Mouse (Mus musculus) monocyte, adult 2 months (primary cell): ENCODE measurements around the gene Dera.

Source experiments
- DNase-seq, 2 experiments: peaks; one replicate each; pipeline ENCODE4 v3.0.0; 2022; ENCODE audit warnings: low spot score in 2 of 2, low read depth in 1 of 2

The Dera gene

DNA sequence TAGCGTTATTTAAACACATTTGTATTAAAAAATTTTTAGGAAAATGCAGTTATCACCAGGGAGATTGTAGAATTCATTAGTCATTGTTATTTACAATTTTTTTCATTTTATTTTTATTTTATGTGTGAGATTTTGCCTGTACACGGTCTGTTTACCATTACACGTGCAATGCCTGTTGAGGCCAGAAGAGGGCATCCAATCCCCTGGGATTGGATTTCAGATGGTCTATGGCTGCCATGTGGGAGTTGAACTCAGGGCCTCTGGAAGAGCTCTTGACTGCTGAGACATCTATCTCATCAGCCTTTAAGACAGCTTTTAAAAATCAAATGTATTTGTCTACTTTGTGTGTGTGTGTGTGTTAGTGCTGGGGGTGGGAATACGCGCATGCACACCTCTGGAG, 2.0 kb downstream of the Dera start:
- DNase-seq, result no peak

DNA sequence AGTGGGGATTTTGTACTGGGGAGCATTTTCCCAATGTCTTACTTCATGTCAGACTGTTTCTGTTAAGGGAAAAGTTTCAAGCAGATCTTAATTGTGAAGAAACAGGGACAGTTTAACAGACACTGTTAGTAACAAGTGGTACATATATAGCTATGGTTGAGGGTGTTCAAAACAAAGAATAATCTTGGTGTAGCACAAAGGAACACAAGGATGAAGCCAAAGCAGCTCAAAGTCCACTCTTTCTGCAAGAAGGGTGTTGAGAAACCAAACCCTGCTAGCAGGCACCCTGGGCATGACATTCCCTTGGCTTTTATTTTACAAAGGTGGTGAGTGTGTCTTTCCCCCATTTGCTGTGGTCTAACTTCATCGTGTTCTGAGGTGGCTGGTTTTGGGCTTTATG, 3.5 kb downstream of the Dera start:
- no peak for DNase-seq

DNA sequence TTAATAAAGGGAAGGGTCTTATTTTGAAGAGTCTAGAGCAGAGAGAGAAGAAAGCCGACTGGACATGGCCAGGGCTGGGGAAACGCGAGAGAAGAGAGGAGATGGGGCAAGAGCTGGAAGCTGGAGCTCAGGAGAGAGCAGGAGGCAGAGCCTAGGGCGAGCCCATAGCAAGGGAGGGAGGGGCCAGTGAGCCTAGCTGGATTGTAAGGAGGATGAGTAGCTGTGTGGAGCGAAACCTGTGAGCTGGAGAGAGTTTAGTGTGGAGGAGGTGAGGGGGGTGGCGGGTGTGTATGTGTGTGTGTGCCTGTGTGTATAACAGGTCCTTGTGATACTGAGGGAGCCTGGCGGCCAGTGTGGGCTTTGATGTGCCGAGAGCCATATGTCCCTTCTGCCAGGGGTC, 5.3 kb downstream of the Dera start:
- DNase-seq, result no peak

DNA sequence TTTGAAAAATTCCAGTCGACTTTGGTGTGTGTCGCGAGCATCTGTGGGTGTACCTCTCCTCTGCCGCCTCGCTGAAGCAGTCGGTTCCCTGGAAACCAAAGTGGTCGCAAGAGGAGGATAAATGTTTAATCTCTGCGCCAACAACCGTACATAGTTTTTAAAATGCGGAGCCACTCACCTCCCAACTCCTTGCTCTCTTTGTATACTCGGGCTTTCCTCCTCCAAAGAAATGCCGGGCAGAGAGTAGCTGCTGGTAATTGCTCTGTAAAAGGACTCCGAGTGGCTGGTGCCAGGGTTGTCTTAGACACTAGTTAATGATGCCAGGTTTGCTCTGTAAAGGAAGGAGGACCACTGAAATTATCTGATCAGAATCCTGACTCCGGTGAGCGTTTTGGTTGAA, 6.6 kb downstream of the Dera start:
- no peak for DNase-seq

DNA sequence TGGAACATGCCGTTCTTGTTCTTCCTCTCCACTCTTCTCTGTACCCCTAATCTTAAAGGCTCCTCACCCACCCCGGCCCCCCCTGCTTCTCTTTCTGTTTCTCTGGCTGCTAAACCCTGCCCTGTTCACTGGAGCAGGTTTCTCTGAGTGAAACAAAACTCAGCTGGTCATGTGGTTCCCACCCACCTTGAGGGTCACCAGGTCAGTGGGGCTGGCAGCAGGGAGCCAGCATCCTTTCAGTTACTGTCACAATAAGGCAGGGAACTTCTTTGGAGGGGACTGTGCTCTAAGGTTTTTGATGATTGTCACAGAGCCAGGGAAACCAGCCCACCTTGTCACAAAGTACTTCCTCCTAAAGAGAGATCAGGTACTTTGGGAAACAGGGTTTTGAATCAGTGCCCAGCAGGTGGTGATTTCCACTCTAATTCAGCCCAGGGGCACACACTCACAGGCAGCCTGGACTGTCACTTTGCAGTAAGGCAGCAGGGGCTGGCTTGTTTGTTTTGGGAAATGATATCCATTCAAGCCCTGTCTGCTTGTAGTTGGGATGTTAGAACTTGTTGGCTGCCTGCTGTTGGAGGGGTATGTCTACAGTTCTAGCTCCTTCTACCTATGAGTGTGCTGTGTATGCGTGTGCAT, 10.3 kb downstream of the Dera start:
- DNase-seq, result no peak

DNA sequence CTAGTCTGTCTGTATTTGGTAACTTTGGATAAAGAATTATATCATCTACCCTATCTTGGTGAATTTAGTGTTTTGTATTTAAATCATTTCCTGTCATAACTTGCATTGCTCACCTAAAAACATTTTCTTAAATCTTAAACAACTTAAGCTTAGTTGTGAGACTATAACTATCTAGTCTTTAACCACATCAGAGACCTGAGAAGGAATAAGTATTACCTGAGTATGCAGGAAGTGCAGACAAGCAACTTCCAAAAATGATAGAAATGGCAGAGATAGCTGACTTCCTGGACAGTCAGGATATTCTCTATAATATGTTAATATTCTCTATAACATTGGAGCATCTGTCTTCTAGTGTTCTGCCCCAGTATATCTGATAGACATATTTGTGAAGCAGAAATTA, 11.8 kb downstream of the Dera start:
- no peak for DNase-seq

DNA sequence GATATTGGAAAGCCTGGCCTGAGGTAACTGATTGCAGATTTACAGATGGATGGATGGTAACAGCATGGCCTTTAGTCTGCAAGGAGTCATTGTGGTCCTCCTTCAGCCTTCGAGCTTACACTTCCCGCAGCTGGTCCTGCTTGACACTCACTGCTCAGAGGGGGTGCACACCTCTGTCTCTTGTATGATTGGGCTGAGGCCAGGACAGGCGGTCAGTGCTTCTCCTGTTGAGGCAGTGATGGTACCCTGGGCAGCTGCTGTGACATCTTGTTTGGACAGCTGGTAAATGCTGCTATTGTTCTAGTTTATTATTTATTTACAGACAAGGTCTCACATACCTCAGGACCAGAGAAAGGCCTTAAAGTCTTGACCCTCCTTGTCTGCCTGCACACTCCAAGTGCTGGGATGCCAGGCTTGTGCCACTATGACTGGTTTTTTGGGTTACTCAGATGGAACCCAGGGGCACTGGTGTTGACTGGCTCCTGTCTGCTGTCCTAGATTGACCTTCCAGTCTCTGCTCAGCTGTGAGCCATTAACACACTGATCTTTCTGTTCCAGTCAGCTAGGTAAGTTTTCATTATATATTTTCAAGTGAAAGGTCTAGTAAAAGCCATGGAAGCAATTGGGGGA, 17.4 kb downstream of the Dera start:
- DNase-seq, result no peak

DNA sequence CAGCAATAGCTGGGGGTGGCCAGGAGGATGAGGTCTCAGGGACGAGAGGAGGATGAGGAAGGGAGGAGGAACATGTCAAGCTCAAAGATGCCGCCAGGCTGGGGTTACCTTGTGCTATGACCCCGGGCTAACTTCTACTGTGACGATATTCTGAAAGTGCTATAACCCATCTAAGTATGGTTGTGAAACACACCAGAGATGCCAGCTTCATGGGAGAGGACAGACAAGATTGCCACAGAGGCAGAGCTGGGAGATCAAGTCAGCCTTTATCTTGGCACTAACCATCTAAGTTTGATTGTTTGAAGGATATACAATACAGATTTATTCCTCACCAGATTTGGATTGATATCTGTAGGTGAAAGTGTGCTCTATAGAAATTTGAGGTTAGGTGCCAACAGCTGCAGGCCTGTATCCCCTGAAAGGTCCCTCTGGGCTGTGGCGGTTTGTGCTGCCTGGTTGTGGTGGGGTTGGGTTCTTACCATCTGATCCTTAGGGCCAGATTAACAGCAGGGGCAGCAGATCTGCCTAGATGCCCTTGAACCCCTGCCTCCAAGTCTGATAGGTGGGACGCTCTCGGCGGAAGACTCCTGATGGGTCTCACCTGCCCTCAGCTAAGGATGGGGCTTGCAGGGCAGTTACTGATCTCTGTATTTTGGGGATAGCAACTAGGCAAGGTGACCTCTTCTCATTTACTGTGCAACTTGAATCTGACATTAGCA, 18.7 kb downstream of the Dera start:
- DNase-seq, result no peak

DNA sequence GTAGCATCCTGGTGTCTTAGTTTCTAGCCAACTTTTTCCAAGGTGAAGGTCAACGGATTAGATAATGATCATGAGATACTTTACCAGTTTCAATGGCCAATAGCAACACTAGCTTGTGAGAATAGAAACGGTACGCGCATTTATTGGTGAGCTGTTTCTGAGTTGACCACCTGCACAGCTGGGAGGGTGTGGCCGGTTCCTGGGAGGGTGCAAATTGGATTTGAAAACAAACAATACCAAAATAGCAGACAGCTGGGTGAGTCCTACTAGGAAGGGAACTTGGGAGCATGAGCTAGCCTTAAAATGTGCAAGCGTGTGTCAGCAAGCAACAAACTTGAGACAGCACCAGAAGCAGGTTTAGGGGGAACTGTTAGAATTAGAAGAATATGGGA, 19.3 kb downstream of the Dera start:
- no peak for DNase-seq

DNA sequence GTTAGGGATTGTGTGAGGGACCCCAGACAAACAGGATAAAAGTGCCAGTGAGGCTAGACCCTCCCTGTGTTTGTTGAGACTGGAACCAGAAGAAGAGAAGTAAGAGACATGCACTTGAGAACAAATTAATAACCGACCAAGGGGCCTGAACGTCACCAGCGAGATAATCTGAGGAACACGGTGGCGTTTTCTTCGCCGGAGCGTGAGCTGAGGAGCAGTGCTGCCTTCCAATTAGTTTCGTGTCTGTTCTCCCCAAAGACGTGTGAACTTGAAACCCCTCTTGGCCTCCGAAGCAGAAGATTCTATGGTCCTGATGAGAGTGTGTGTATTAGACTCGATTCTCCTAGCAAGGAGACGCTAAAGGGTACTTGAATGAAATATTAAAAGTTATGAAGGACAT, 19.8 kb downstream of the Dera start:
- DNase-seq, result no peak

DNA sequence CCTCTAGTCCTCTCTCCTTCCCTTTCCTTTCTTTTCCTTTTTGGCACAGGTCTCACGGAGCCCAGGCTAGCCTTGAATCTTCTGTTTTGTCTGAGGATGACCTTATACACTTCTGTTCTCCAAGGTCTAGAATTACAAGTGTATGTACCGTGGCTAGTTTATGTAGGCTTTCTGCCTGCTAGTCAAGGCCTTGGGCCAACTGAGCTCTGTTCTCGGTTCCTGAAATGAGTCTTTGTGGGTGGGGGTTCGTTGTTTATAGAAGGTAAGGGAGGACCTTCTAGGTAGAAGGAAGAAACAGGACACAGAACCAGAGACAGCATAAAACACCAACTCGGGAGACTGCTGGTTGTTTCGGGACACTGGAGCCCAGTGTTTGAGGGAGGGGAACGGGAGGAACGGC, 20.8 kb downstream of the Dera start:
- no peak for DNase-seq

DNA sequence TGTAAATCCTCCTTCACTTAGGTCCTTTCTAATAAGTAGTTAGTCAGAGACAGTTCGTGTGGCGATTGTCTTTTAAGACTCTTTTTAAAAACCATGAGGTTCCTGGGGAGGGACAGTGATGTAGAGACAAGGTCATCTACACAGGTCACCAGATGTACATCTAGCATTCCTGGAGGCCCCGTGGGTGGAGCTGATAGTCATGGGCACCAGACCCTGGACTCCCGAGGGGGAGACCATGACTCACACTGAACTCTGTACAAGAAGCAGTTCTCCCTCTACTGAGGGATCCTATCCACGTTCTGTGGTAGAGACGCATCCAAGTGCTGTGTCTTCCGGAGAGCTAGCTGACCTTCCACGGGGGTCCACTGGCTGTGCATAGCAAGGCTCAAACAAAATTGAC, 22.6 kb downstream of the Dera start:
- DNase-seq, result no peak

DNA sequence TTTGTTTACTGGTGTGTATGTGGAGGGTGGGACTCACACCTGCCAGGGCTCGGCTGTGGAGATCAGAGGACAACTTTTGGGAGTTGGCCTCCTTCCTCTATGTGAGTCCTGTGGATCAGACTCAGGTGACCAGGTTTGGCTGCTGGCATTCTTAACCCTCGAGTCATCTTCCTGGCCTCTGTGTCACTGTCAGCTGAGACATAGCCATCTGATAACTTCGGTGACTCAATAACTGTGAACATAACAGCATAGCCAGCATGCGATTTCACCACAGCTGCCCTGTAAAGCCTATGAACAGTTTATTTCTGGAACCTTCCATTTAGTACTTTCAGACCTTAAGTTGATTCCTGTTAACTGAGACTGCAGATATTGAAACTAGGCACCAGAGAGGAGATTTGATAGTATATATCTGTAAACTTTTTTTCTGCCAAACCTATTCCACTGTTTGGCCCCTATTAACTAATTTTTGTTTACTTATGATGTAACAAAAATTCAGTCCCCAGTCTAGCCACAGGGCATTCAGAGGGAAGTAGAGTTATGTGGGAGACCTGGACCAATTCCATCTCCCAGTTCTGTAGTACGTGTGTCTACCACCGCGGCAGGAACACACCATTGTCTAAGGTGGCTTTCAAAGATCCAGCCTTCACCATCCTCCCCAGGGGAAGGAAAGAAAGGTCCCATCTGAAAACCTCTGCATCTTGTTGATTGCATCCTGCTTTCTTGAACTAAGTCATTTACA, 29.7 kb downstream of the Dera start:
- no peak for DNase-seq

DNA sequence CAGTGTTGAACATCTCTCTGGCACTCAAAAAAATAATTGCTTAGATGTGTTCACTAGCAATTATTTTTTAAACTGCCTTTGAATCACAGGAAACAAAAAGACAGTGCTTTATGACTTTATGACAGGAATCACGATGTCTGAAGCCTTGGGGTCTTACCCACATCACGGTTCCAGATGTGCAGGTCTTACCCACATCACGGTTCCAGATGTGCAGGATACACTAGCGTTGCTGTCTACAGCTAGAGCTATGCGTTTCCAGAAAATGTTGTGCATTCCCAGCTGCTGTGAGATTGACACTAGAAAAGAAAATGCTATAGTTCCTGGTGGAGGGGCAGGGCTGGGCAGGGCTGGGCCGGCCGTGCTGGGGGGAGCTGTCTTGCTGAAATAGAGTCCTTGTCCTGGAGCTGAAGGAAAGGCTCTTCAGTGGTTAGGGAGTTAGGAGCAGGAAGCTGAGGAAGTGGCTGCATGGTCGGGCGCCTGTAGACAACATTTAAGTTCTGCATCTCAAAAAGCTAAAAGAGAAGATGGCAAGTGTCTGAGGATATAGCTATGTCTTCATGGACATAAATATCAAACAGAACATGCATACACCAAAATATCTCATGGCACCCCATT, 34.7 kb downstream of the Dera start:
- no peak for DNase-seq

DNA sequence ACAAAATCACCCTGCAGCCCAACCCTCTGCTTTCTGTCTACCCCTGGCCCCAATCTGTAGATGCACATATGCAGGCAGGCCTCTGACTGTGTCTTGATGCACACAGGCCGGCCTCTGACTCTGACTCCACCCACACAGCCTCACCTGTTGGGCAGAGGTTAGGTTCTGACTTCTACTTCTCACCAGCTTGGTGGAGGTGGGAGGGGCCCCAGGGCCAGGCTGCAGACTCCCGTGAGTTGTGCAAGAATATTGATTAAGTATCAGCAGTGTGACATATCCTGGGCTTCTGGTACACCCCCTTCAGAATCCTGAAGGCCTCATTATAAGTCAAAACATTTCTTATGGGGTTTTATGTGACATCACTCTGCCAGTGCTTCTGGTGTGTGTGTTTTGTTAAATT, 35.3 kb downstream of the Dera start:
- no peak for DNase-seq

DNA sequence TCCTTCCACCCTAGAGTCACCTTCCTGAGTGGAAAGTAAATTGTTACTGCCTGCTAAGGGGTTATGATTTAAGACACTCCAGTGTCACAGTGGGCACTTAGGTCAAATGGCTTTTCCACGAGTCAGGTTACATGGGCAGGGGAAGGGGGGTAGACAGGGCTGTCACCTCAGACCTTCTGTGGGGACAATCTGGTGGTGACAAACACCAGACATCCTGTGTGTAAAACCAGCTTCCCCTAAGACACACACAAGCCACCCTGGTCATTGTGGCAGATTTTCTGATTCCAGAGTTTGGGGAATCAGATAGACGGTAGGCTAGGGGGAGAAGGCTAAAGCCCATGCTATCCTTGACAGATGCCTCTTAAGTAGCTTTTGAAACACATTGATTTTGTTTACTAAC, 41.1 kb downstream of the Dera start:
- DNase-seq, result no peak

DNA sequence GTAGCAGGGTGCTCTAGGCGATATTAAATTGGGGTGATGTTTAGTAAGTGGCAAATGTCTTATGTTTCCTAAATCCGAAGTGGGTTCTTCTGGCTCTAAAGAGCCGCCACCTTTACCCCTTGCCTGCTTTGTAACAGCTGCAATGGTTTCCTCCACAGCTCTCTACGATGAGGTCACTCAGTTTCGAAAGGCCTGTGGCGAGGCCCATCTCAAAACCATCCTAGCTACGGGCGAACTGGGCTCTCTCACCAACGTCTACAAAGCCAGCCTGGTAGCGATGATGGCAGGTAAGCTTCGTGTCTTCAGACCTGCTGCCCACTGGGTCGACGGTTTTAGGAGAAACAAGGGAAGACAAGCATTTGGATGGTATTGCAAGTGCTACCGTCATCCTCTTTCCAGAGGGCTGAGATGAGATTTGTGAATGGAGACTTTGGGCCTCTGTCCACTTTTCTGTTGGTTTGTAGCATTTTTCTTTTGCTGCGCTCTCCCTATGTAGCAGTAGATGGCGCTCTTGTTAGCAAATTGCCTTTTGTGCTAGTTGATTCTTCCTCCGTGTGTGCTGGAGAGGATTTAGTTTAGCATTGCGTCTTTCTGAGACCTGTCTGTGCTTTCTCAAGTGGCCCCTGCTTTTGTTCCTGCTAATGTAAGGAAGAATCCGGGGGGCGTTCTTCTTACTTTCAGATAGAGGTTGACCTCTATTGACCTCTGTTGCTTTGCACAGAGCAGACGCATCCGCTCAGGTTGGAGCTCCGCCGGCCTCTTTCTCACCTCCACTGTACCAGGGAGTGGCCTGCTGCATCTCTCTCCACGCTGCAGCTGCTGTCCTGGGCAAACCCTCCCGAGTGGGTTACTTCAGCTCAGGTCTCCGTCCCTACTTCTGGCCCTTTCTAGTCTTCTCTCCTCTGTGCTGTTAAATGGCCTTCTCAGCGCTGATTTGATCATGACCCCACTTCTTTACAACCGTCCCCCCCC, 42.5 kb downstream of the Dera start:
- no peak for DNase-seq

DNA sequence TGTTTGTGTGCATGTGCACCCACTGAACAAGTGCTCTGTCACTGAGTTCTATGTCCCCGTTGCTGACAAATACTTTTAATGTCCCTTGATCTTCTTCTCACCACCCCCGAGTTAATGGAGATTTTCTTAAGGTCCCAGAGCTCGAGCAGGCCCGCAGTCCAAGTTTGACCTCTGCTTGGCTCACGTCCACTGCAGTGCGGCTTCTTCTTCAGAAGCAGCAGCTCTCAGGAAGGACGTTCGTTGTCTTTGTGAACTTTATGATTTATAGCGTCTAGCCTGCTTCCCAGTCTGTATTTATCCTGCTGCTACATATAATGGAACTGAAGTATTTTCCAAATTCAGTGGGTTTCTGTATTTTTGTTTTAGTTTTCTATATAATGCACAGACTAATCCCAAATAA, 44.9 kb downstream of the Dera start:
- no peak for DNase-seq

DNA sequence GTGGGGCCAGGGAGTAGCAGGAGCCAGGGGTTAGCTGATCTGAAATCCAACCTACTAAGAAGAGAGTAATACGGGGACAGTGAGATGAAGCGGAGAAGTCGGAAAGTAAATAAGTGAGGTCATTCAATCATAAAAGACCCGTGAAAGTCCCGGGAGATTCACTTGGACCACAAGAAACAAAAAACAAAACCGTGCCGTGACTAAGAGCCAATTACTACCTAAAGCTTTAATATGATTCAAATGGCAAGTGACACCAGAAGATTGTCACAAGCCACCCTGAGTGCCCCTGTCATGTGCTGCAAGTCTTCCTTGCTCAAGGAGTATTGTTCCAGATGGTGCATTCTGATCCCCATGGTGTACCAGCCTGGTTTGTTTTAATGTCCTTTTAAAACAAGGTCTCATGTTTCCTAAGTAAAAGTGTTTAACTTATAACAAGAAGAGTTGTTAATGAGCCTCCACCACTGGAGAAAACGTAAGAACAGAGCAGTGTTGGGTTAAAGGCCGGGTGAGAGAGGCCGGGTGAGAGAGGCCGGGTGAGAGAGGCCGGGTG, 49.2 kb downstream of the Dera start:
- no peak for DNase-seq

DNA sequence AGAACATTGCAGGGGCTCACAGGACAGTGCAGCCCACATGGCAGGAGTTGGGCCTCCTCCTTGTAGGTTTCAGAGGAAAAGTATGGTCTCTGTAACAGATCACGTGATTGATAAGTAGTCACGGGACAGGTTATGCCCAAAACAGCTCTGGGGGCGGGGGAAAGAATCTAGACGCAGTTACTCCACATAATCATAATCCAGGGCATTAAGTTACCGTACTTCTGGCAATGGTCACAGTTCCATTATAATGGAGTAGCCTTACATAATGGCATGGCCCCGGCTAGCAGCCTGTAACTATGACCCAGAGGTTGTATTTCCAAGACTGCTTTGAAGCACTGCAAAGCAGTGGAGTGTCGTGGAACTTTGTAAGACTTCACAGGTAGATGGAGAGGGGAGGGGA, 49.8 kb downstream of the Dera start:
- DNase-seq, result no peak
